ENCODE assay signal across 10 mouse cellular contexts in genomic region chr7:19327782-19328181, GRCm38 (mm10). TPM values are rescaled to one million over a fixed set of nuclear protein-coding genes. Genes with fewer than 3 reads are reported as not detected.
DNase-seq lines count a peak whose midpoint lies in the region; ATAC-seq and TF ChIP-seq lines count a peak whose summit lies in the region.
"Had no signal": no experiment of that assay in that cellular context is flagged by ENCODE, and none has a peak within 500 bp of the region (broad histone marks: within the 10 kb centered on the region; RNA-seq: fewer than 3 reads in every experiment).

No protein-coding gene starts in this region.

- no peaks in the 10 kb centered on the region for H3K36me3 ChIP-seq in forebrain, embryonic 12.5 days (replicated peaks)
- no peaks in the 10 kb centered on the region for H3K36me3 ChIP-seq in forebrain, postnatal 0 days (ENCODE audit: insufficient read depth)
- no peaks in the 10 kb centered on the region for H3K36me3 ChIP-seq in lung, embryonic 14.5 days (ENCODE audit: insufficient read depth)
- H3K36me3 ChIP-seq in hindbrain, embryonic 15.5 days: no peaks in the 10 kb centered on the region
- H3K36me3 ChIP-seq in neural tube, embryonic 15.5 days: no peaks in the 10 kb centered on the region

- peaks cover 7% of the 10 kb centered on the region; the same call in 1 of the 2 replicates for H3K27me3 ChIP-seq in forebrain, embryonic 12.5 days
- H3K27me3 ChIP-seq in forebrain, postnatal 0 days (ENCODE audit: insufficient read depth, low read length): no peaks in the 10 kb centered on the region
- H3K27me3 ChIP-seq in lung, embryonic 14.5 days (ENCODE audit: insufficient read depth, low read length): no peaks in the 10 kb centered on the region
- H3K27me3 ChIP-seq in hindbrain, embryonic 15.5 days: no peaks in the 10 kb centered on the region
- H3K27me3 ChIP-seq in neural tube, embryonic 15.5 days (replicated peaks): peaks cover 3% of the 10 kb centered on the region; the same call in 1 of the 2 replicates
- H3K27me3 ChIP-seq in cerebellum, adult 2 months (ENCODE audit: control insufficient read depth, insufficient read depth, low read length): no peaks in the 10 kb centered on the region

- 86% methylated on average over 5 of the region's 5 CpGs for WGBS in forebrain, embryonic 12.5 days
- WGBS in forebrain, postnatal 0 days: 81% methylated on average over 5 of the region's 5 CpGs
- 75% methylated on average over 5 of the region's 5 CpGs for WGBS in lung, embryonic 14.5 days
- WGBS in hindbrain, embryonic 15.5 days: 85% methylated on average over 5 of the region's 5 CpGs
- 81% methylated on average over 5 of the region's 5 CpGs for WGBS in neural tube, embryonic 15.5 days
- 70% methylated on average over 5 of the region's 5 CpGs for WGBS in cerebellum, adult 2 months

- no peak overlapping the region for H3K4me2 ChIP-seq in forebrain, embryonic 12.5 days
- no peak overlapping the region; the same call in 1 of the 2 replicates for H3K4me2 ChIP-seq in forebrain, postnatal 0 days (ENCODE audit: low read depth)
- peak overlapping the region; percentile 71; the same call in 1 of the 2 replicates for H3K4me2 ChIP-seq in lung, embryonic 14.5 days
- peak overlapping the region; percentile 69 for H3K4me2 ChIP-seq in hindbrain, embryonic 15.5 days
- peak overlapping the region; percentile 75 for H3K4me2 ChIP-seq in neural tube, embryonic 15.5 days

- DNase-seq in forebrain, postnatal 0 days: no peak
- no peak for DNase-seq in lung, embryonic 14.5 days
- no peak for DNase-seq in lung, postnatal 10 days
- DNase-seq in cerebellum, adult 2 months: no peak
- no peak for DNase-seq in testis, postnatal 10 days (ENCODE audit: low spot score)

- peak overlapping the region; percentile 26; the same call in 1 of the 2 replicates for H3K9ac ChIP-seq in forebrain, embryonic 12.5 days
- H3K9ac ChIP-seq in forebrain, postnatal 0 days: no peak overlapping the region
- no peak overlapping the region for H3K9ac ChIP-seq in lung, embryonic 14.5 days
- H3K9ac ChIP-seq in hindbrain, embryonic 15.5 days: 0 out of 2 replicates have a peak overlapping the region, but pooled peaks have one; percentile 36
- peak overlapping the region; percentile 45; the same call in 1 of the 2 replicates for H3K9ac ChIP-seq in neural tube, embryonic 15.5 days (replicated peaks)

- TF ChIP-seq POLR2A in cerebellum, adult 2 months (IDR thresholded peaks at IDR 0.05; ENCODE audit: borderline replicate concordance, insufficient read depth, low read length): no peak

- no peak for ATAC-seq in forebrain, embryonic 12.5 days (ENCODE audit: low FRiP score)
- ATAC-seq in forebrain, postnatal 0 days: no peak
- ATAC-seq in lung, embryonic 14.5 days (ENCODE audit: insufficient read depth): no peak
- no peak for ATAC-seq in hindbrain, embryonic 15.5 days (ENCODE audit: low FRiP score, low read depth)
- no peak for ATAC-seq in neural tube, embryonic 15.5 days (ENCODE audit: low FRiP score)
- ATAC-seq: inflammation-experienced regulatory T-cells, adult 6 months had no signal

- H3K9me3 ChIP-seq in forebrain, embryonic 12.5 days: no peaks in the 10 kb centered on the region
- no peaks in the 10 kb centered on the region for H3K9me3 ChIP-seq in forebrain, postnatal 0 days (ENCODE audit: low read length)
- H3K9me3 ChIP-seq in lung, embryonic 14.5 days (ENCODE audit: low read depth, low read length): no peaks in the 10 kb centered on the region
- no peaks in the 10 kb centered on the region for H3K9me3 ChIP-seq in hindbrain, embryonic 15.5 days
- no peaks in the 10 kb centered on the region for H3K9me3 ChIP-seq in neural tube, embryonic 15.5 days (replicated peaks)

- no peak overlapping the region for H3K4me3 ChIP-seq in forebrain, embryonic 12.5 days (replicated peaks)
- H3K4me3 ChIP-seq in forebrain, postnatal 0 days (ENCODE audit: low read depth, low read length): no peak overlapping the region
- no peak overlapping the region; the same call in 1 of the 2 replicates for H3K4me3 ChIP-seq in lung, embryonic 14.5 days (ENCODE audit: low read depth, low read length)
- no peak overlapping the region for H3K4me3 ChIP-seq in hindbrain, embryonic 15.5 days
- H3K4me3 ChIP-seq in neural tube, embryonic 15.5 days (replicated peaks): no peak overlapping the region
- no peak overlapping the region for H3K4me3 ChIP-seq in cerebellum, adult 2 months (replicated peaks; ENCODE audit: insufficient read depth, low read depth, low read length)

- H3K27ac ChIP-seq in forebrain, embryonic 12.5 days: no peak overlapping the region
- no peak overlapping the region for H3K27ac ChIP-seq in forebrain, postnatal 0 days (ENCODE audit: low read depth, low read length)
- H3K27ac ChIP-seq in lung, embryonic 14.5 days (ENCODE audit: low read depth): no peak overlapping the region
- H3K27ac ChIP-seq in hindbrain, embryonic 15.5 days (replicated peaks): no peak overlapping the region
- H3K27ac ChIP-seq in neural tube, embryonic 15.5 days (replicated peaks): no peak overlapping the region
- H3K27ac ChIP-seq in cerebellum, adult 2 months (ENCODE audit: insufficient read depth, low read length): no peak overlapping the region

- H3K4me1 ChIP-seq in forebrain, embryonic 12.5 days: peaks cover 24% of the 10 kb centered on the region
- peaks cover 21% of the 10 kb centered on the region; the same call in 1 of the 2 replicates for H3K4me1 ChIP-seq in forebrain, postnatal 0 days (ENCODE audit: insufficient read depth)
- H3K4me1 ChIP-seq in lung, embryonic 14.5 days (ENCODE audit: insufficient read depth): peaks cover 11% of the 10 kb centered on the region
- H3K4me1 ChIP-seq in hindbrain, embryonic 15.5 days (replicated peaks): peaks cover 27% of the 10 kb centered on the region
- H3K4me1 ChIP-seq in neural tube, embryonic 15.5 days: peaks cover 20% of the 10 kb centered on the region
- H3K4me1 ChIP-seq in cerebellum, adult 2 months (ENCODE audit: control insufficient read depth, insufficient read depth, low read length): no peaks in the 10 kb centered on the region

- TF ChIP-seq CTCF in forebrain, postnatal 0 days (IDR thresholded peaks at IDR 0.05; ENCODE audit: low read depth): no peak
- TF ChIP-seq CTCF in lung, embryonic 14.5 days (IDR thresholded peaks at IDR 0.05; ENCODE audit: low read depth): no peak
- no peak for TF ChIP-seq CTCF in cerebellum, adult 2 months (IDR thresholded peaks at IDR 0.05; ENCODE audit: borderline replicate concordance, insufficient read depth, low read depth, low read length)

RNA-seq across cellular contexts. Expression of gene Ercc1, which starts 16.8 kb away (rescaled TPM):
- 89.7 and 100 TPM in 2 replicates for polyA plus RNA-seq in forebrain, embryonic 12.5 days (2016; fragmentation: Nextera tagmentation; extraction: Ambion mirVana)
- 56.6 and 73.6 TPM in 2 replicates for total RNA-seq in forebrain, postnatal 0 days (2014; rRNA removed)
- polyA plus RNA-seq in forebrain, postnatal 0 days (2015; fragmentation: Nextera tagmentation; extraction: Ambion mirVana): 80.5 and 81.0 TPM in 2 replicates
- 88.6 and 90.5 TPM in 2 replicates for polyA plus RNA-seq in lung, embryonic 14.5 days (2014; fragmentation: Nextera tagmentation; extraction: Ambion mirVana)
- polyA plus RNA-seq in hindbrain, embryonic 15.5 days (2015; fragmentation: Nextera tagmentation; extraction: Ambion mirVana): 84.8 and 88.9 TPM in 2 replicates
- polyA plus RNA-seq in neural tube, embryonic 15.5 days (2015; fragmentation: Nextera tagmentation; extraction: Ambion mirVana): 78.5 and 93.5 TPM in 2 replicates
- 52.2 and 53.9 TPM in 2 replicates for polyA plus RNA-seq in cerebellum, adult 2 months (2012; rRNA removed)

RNA-seq across cellular contexts. Expression of gene Fosb, which starts 17.9 kb away (rescaled TPM):
- polyA plus RNA-seq in forebrain, embryonic 12.5 days (2016; fragmentation: Nextera tagmentation; extraction: Ambion mirVana): 0.24 TPM in 1 of 2 replicates, not detected in the other
- total RNA-seq in forebrain, postnatal 0 days (2014; rRNA removed): 1.6 and 5.1 TPM in 2 replicates
- polyA plus RNA-seq in forebrain, postnatal 0 days (2015; fragmentation: Nextera tagmentation; extraction: Ambion mirVana): 0.28 and 0.36 TPM in 2 replicates
- not detected in 2 replicates for polyA plus RNA-seq in lung, embryonic 14.5 days (2014; fragmentation: Nextera tagmentation; extraction: Ambion mirVana)
- 0.08 and 0.14 TPM in 2 replicates for polyA plus RNA-seq in hindbrain, embryonic 15.5 days (2015; fragmentation: Nextera tagmentation; extraction: Ambion mirVana)
- 0.09 and 0.18 TPM in 2 replicates for polyA plus RNA-seq in neural tube, embryonic 15.5 days (2015; fragmentation: Nextera tagmentation; extraction: Ambion mirVana)
- polyA plus RNA-seq in cerebellum, adult 2 months (2012; rRNA removed): 0.67 and 0.71 TPM in 2 replicates
- polyA plus RNA-seq: neural tube, embryonic 11.5 days had no signal

RNA-seq across cellular contexts. Expression of gene Cd3eap, which starts 31.5 kb away (rescaled TPM):
- 24.7 and 24.8 TPM in 2 replicates for polyA plus RNA-seq in forebrain, embryonic 12.5 days (2016; fragmentation: Nextera tagmentation; extraction: Ambion mirVana)
- total RNA-seq in forebrain, postnatal 0 days (2014; rRNA removed): 12.1 and 15.5 TPM in 2 replicates
- 19.4 and 21.6 TPM in 2 replicates for polyA plus RNA-seq in forebrain, postnatal 0 days (2015; fragmentation: Nextera tagmentation; extraction: Ambion mirVana)
- polyA plus RNA-seq in lung, embryonic 14.5 days (2014; fragmentation: Nextera tagmentation; extraction: Ambion mirVana): 21.3 and 24.2 TPM in 2 replicates
- polyA plus RNA-seq in hindbrain, embryonic 15.5 days (2015; fragmentation: Nextera tagmentation; extraction: Ambion mirVana): 21.2 and 22.5 TPM in 2 replicates
- 22.2 and 23.0 TPM in 2 replicates for polyA plus RNA-seq in neural tube, embryonic 15.5 days (2015; fragmentation: Nextera tagmentation; extraction: Ambion mirVana)
- 12.6 and 12.7 TPM in 2 replicates for polyA plus RNA-seq in cerebellum, adult 2 months (2012; rRNA removed)

RNA-seq across cellular contexts. Expression of gene Ppp1r13l, which starts 31.8 kb away (rescaled TPM):
- 4.8 and 5.3 TPM in 2 replicates for polyA plus RNA-seq in forebrain, embryonic 12.5 days (2016; fragmentation: Nextera tagmentation; extraction: Ambion mirVana)
- 0.76 and 1.2 TPM in 2 replicates for total RNA-seq in forebrain, postnatal 0 days (2014; rRNA removed)
- 2.0 and 2.1 TPM in 2 replicates for polyA plus RNA-seq in forebrain, postnatal 0 days (2015; fragmentation: Nextera tagmentation; extraction: Ambion mirVana)
- polyA plus RNA-seq in lung, embryonic 14.5 days (2014; fragmentation: Nextera tagmentation; extraction: Ambion mirVana): 5.4 and 7.9 TPM in 2 replicates
- 2.6 and 3.0 TPM in 2 replicates for polyA plus RNA-seq in hindbrain, embryonic 15.5 days (2015; fragmentation: Nextera tagmentation; extraction: Ambion mirVana)
- polyA plus RNA-seq in neural tube, embryonic 15.5 days (2015; fragmentation: Nextera tagmentation; extraction: Ambion mirVana): 1.9 and 2.1 TPM in 2 replicates
- polyA plus RNA-seq in cerebellum, adult 2 months (2012; rRNA removed): 4.1 and 4.8 TPM in 2 replicates
- polyA plus RNA-seq: inflammation-experienced regulatory T-cells, adult 6 months had no signal

RNA-seq across cellular contexts. Expression of gene Rtn2, which starts 45.4 kb away (rescaled TPM):
- polyA plus RNA-seq in forebrain, embryonic 12.5 days (2016; fragmentation: Nextera tagmentation; extraction: Ambion mirVana): 70.3 and 74.1 TPM in 2 replicates
- 154 and 163 TPM in 2 replicates for total RNA-seq in forebrain, postnatal 0 days (2014; rRNA removed)
- 126 and 136 TPM in 2 replicates for polyA plus RNA-seq in forebrain, postnatal 0 days (2015; fragmentation: Nextera tagmentation; extraction: Ambion mirVana)
- polyA plus RNA-seq in lung, embryonic 14.5 days (2014; fragmentation: Nextera tagmentation; extraction: Ambion mirVana): 8.0 and 9.1 TPM in 2 replicates
- polyA plus RNA-seq in hindbrain, embryonic 15.5 days (2015; fragmentation: Nextera tagmentation; extraction: Ambion mirVana): 112 and 130 TPM in 2 replicates
- 105 and 121 TPM in 2 replicates for polyA plus RNA-seq in neural tube, embryonic 15.5 days (2015; fragmentation: Nextera tagmentation; extraction: Ambion mirVana)
- 96.9 and 101 TPM in 2 replicates for polyA plus RNA-seq in cerebellum, adult 2 months (2012; rRNA removed)
- polyA plus RNA-seq: inflammation-experienced regulatory T-cells, adult 6 months had no signal

Comparison
In these comparisons a context has a peak if more than half of its experiments do, and no peak if none do; other contexts are left out.
1. H3K9ac ChIP-seq: peak in forebrain, embryonic 12.5 days (single experiment), hindbrain, embryonic 15.5 days (single experiment) and neural tube, embryonic 15.5 days (single experiment); none in forebrain, postnatal 0 days (single experiment) and lung, embryonic 14.5 days (single experiment).
2. H3K4me2 ChIP-seq: peak in lung, embryonic 14.5 days (single experiment), hindbrain, embryonic 15.5 days (single experiment) and neural tube, embryonic 15.5 days (single experiment); none in forebrain, embryonic 12.5 days (single experiment) and forebrain, postnatal 0 days (single experiment).